Mouse (Mus musculus) G1E (cell line): ENCODE results near the gene Tspan18. TPM values are rescaled to one million over a fixed set of nuclear protein-coding genes. Genes with fewer than 3 reads are reported as not detected.
A peak's percentile ranks its signal among the peaks of the same experiment; 100 is the strongest.

ENCODE experiments used
- ATAC-seq: 2 replicates; pipeline ENCODE4 v1.8.0; 2016; ENCODE audit warnings: mild to moderate bottlenecking; ENCODE audit not compliant: insufficient number of reproducible peaks, poor library complexity, low FRiP score, severe bottlenecking; ENCODE audit errors: extremely low read depth
- DNase-seq: peaks from one replicate; pipeline ENCODE4 v3.0.0; 2012; ENCODE audit warnings: low spot score
- H3K27me3 ChIP-seq: 2 replicates; pipeline ENCODE4 v1.6.1; 2012; ENCODE audit warnings: mild to moderate bottlenecking, low read length, inconsistent platforms; ENCODE audit not compliant: insufficient read depth
- H3K36me3 ChIP-seq: replicated peaks from 2 replicates; pipeline ENCODE3; 2012; ENCODE audit warnings: mild to moderate bottlenecking, inconsistent platforms
- H3K4me1 ChIP-seq: 2 replicates; pipeline ENCODE4 v1.6.1; 2012; ENCODE audit warnings: low read depth, low read length, inconsistent platforms, mixed read lengths; ENCODE audit not compliant: insufficient read depth
- H3K4me3 ChIP-seq: 2 replicates; pipeline ENCODE4 v1.5.1; 2012; ENCODE audit warnings: low read depth, mild to moderate bottlenecking, inconsistent platforms, low read length, moderate library complexity, mixed read lengths
- H3K9me3 ChIP-seq: replicated peaks from 2 replicates; pipeline ENCODE4 v1.6.1; 2012; ENCODE audit warnings: inconsistent platforms
- CTCF ChIP-seq: IDR thresholded peaks from 2 replicates; pipeline ENCODE4 v1.5.1; 2012; ENCODE audit warnings: low read depth, low read length, inconsistent platforms, mixed read lengths
- GATA1 ChIP-seq: IDR thresholded peaks from 2 replicates; pipeline ENCODE4 v1.6.1; 2012; ENCODE audit warnings: borderline replicate concordance, low read length, inconsistent platforms, mixed read lengths
- GATA2 ChIP-seq: IDR thresholded peaks from 2 replicates; pipeline ENCODE4 v1.6.1; 2012; ENCODE audit warnings: low read depth, low read length, inconsistent platforms, borderline replicate concordance
- POLR2AphosphoS5 ChIP-seq: IDR thresholded peaks from 2 replicates; pipeline ENCODE4 v1.6.1; 2012; ENCODE audit warnings: low read depth, low read length, inconsistent platforms; ENCODE audit not compliant: insufficient replicate concordance
- TAL1 ChIP-seq: conservative IDR thresholded peaks from 2 replicates; pipeline ENCODE4 v1.6.1; 2012; ENCODE audit warnings: low read depth, low read length, inconsistent platforms, mixed read lengths
- polyA plus RNA-seq: library from polyadenylated mRNA; stranded (reverse); fragments of >175 nt; gene quantifications from 2 replicates; pipeline ENCODE4 v1.2.3, GENCODE M21; 2012
- total RNA-seq, 2 experiments: library from RNA; stranded (forward) in 1 of 2; stranded (reverse) in 1 of 2; fragments of 200-1000 nt in 1 of 2; fragments of >200 nt in 1 of 2; fragmentation: Nextera tagmentation in 1 of 2; gene quantifications; 2 replicates each; pipeline ENCODE4 v1.2.3; 2014 to 2017

Gene Tspan18
- total and polyA plus RNA-seq, 3 experiments = 4.2 to 10.6 (median 8.5) TPM

- Histone ChIP-seq H3K9me3 (0 out of 2 replicates have a peak, but pooled peaks cover 2% of the 10 kb centered on the region), H3K27me3 (peaks cover 21% of the 10 kb centered on the region; the same call in 1 of the 2 replicates), H3K4me3 (no peak overlapping the region), H3K36me3 (no peaks in the 10 kb centered on the region), H3K4me1 (peaks cover 81% of the 10 kb centered on the region)
- ATAC-seq (no peak), DNase-seq (no peak)
- TF ChIP-seq TAL1 (no peak), GATA2 (no peak), POLR2AphosphoS5 (no peak)
These were observed 23.1 kb upstream of the Tspan18 start for GRCm38 (mm10) chr2:93357391-93357790.

- no peak for DNase-seq
- Histone ChIP-seq H3K27me3 (peaks cover 20% of the 10 kb centered on the region; the same call in 1 of the 2 replicates), H3K4me3 (no peak overlapping the region), H3K36me3 (no peaks in the 10 kb centered on the region), H3K9me3 (0 out of 2 replicates have a peak, but pooled peaks cover 3% of the 10 kb centered on the region), H3K4me1 (peaks cover 86% of the 10 kb centered on the region)
- ATAC-seq = no peak
- TF ChIP-seq TAL1 (no peak), POLR2AphosphoS5 (no peak), CTCF (no peak), GATA2 (no peak), GATA1 (no peak)
These were observed 21.5 kb upstream of the Tspan18 start for GRCm38 (mm10) chr2:93355845-93356244.

- TF ChIP-seq CTCF = no peak
- no peak for TF ChIP-seq GATA2
- no peak for TF ChIP-seq TAL1
- TF ChIP-seq POLR2AphosphoS5 = no peak
- no peak for TF ChIP-seq GATA1
- Histone ChIP-seq H3K4me1 (peaks cover 85% of the 10 kb centered on the region), H3K27me3 (peaks cover 9% of the 10 kb centered on the region; the same call in 1 of the 2 replicates), H3K36me3 (no peaks in the 10 kb centered on the region), H3K4me3 (no peak overlapping the region), H3K9me3 (0 out of 2 replicates have a peak, but pooled peaks cover 3% of the 10 kb centered on the region)
- ATAC-seq (no peak), DNase-seq (no peak)
These were observed 20.3 kb upstream of the Tspan18 start for GRCm38 (mm10) chr2:93354621-93355020.

GRCm38 (mm10) chr2:93353725-93354124 lies 19.4 kb upstream of the Tspan18 start:
- H3K4me1 ChIP-seq = peaks cover 86% of the 10 kb centered on the region
- no peaks in the 10 kb centered on the region for H3K36me3 ChIP-seq
- peaks cover 7% of the 10 kb centered on the region; the same call in 1 of the 2 replicates for H3K27me3 ChIP-seq
- peak; percentile 78 for DNase-seq
- TF ChIP-seq POLR2AphosphoS5 = no peak
- TF ChIP-seq TAL1 = peak; percentile 97
- no peak for TF ChIP-seq CTCF
- no peak for TF ChIP-seq GATA1
- peak overlapping the region; percentile 52; the same call in 1 of the 2 replicates for H3K4me3 ChIP-seq
- ATAC-seq = peak; percentile 98
- H3K9me3 ChIP-seq = 0 out of 2 replicates have a peak, but pooled peaks cover 3% of the 10 kb centered on the region

GRCm38 (mm10) chr2:93352915-93353685 lies 18.8 kb upstream of the Tspan18 start:
- 0 out of 2 replicates have a peak, but pooled peaks cover 3% of the 10 kb centered on the region for H3K9me3 ChIP-seq
- H3K4me1 ChIP-seq = peaks cover 85% of the 10 kb centered on the region
- no peaks in the 10 kb centered on the region for H3K36me3 ChIP-seq
- TF ChIP-seq TAL1 (no peak), GATA2 (no peak), CTCF (no peak), POLR2AphosphoS5 (no peak), GATA1 (no peak)
- H3K27me3 ChIP-seq = peaks cover 9% of the 10 kb centered on the region; the same call in 1 of the 2 replicates
- DNase-seq (no peak), ATAC-seq (no peak)
- peak overlapping the region; percentile 52; the same call in 1 of the 2 replicates for H3K4me3 ChIP-seq

- Histone ChIP-seq H3K27me3 (peaks cover 10% of the 10 kb centered on the region; the same call in 1 of the 2 replicates), H3K4me1 (peaks cover 90% of the 10 kb centered on the region), H3K4me3 (no peak overlapping the region), H3K9me3 (0 out of 2 replicates have a peak, but pooled peaks cover 3% of the 10 kb centered on the region), H3K36me3 (no peaks in the 10 kb centered on the region)
- TF ChIP-seq GATA2 (no peak), CTCF (no peak), POLR2AphosphoS5 (no peak), GATA1 (no peak), TAL1 (no peak)
- no peak for DNase-seq
- no peak for ATAC-seq
These were observed 17.0 kb upstream of the Tspan18 start for GRCm38 (mm10) chr2:93351352-93351751.
